Mouse (Mus musculus) hindbrain, embryonic 12.5 days (tissue): ENCODE measurements around the gene Tmem270. TPM values are rescaled to one million over a fixed set of nuclear protein-coding genes. Genes with fewer than 3 reads are reported as not detected.

Source experiments
- ATAC-seq: fragments of 200-750 bp; cut with Nextera tagmentation; 2 replicates; pipeline ENCODE4 v1.8.0; 2017; ENCODE audit warnings: moderate TSS enrichment; ENCODE audit not compliant: low FRiP score
- H3K27ac ChIP-seq: fragments of 300-500 bp; sonication (generic); 2 replicates; pipeline ENCODE4 v1.5.1; 2016; ENCODE audit warnings: mild to moderate bottlenecking
- H3K27me3 ChIP-seq: fragments of 300-500 bp; sonication (generic); 2 replicates; pipeline ENCODE4 v1.6.1; 2016; ENCODE audit warnings: mild to moderate bottlenecking
- H3K36me3 ChIP-seq: fragments of 300-500 bp; sonication (generic); 2 replicates; pipeline ENCODE4 v1.6.1; 2016; ENCODE audit warnings: mild to moderate bottlenecking
- H3K4me1 ChIP-seq: fragments of 300-500 bp; sonication (generic); 2 replicates; pipeline ENCODE4 v1.6.1; 2016
- H3K4me2 ChIP-seq: fragments of 300-500 bp; sonication (generic); replicated peaks from 2 replicates; pipeline ENCODE4 v1.6.1; 2016; ENCODE audit warnings: mild to moderate bottlenecking
- H3K4me3 ChIP-seq: fragments of 300-500 bp; sonication (generic); 2 replicates; pipeline ENCODE4 v1.5.1; 2016; ENCODE audit warnings: mild to moderate bottlenecking
- H3K9ac ChIP-seq: fragments of 300-500 bp; sonication (generic); 2 replicates; pipeline ENCODE4 v1.6.1; 2016; ENCODE audit warnings: mild to moderate bottlenecking, moderate library complexity
- H3K9me3 ChIP-seq: fragments of 300-500 bp; sonication (generic); replicated peaks from 2 replicates; pipeline ENCODE4 v1.6.1; 2016; ENCODE audit warnings: mild to moderate bottlenecking
- WGBS: fragments of 180-500 bp; shearing (Covaris S2); methylation state at CpG from one replicate; pipeline ENCODE4 v1.1.7; 2016; 5-methylcytosine and 5-hydroxymethylcytosine counted together
- polyA plus RNA-seq: library from polyadenylated mRNA; unstranded; fragments of >200 nt; fragmentation: Nextera tagmentation; extraction: Ambion mirVana; gene quantifications from 2 replicates; pipeline ENCODE4 v1.2.1, GENCODE M21; 2016

Tmem270 gene
- polyA plus RNA-seq, 1 experiment from 2014 or later: not detected

GRCm38 (mm10) chr5:134896965-134897364 lies 9.6 kb downstream of the Tmem270 start:
- WGBS: 75% methylated on average over 8 of the region's 8 CpGs
- ATAC-seq: no peak
- H3K9ac ChIP-seq: no peak overlapping the region
- H3K9me3 ChIP-seq: no peaks in the 10 kb centered on the region
- no peak overlapping the region for H3K4me3 ChIP-seq
- peaks cover 12% of the 10 kb centered on the region; the same call in 1 of the 2 replicates for H3K4me1 ChIP-seq
- H3K27ac ChIP-seq: no peak overlapping the region
- H3K27me3 ChIP-seq: no peaks in the 10 kb centered on the region
- no peaks in the 10 kb centered on the region for H3K36me3 ChIP-seq
- H3K4me2 ChIP-seq: no peak overlapping the region

GRCm38 (mm10) chr5:134895291-134895690 lies 11.2 kb downstream of the Tmem270 start:
- Histone ChIP-seq H3K4me1 (0 out of 2 replicates have a peak, but pooled peaks cover 6% of the 10 kb centered on the region), H3K4me3 (no peak overlapping the region), H3K4me2 (no peak overlapping the region), H3K27me3 (no peaks in the 10 kb centered on the region), H3K9me3 (no peaks in the 10 kb centered on the region), H3K27ac (no peak overlapping the region), H3K9ac (no peak overlapping the region), H3K36me3 (no peaks in the 10 kb centered on the region)
- 52% methylated on average over 8 of the region's 8 CpGs for WGBS
- ATAC-seq: no peak

GRCm38 (mm10) chr5:134892717-134893116 lies 13.8 kb downstream of the Tmem270 start:
- H3K9me3 ChIP-seq: no peaks in the 10 kb centered on the region
- no peak overlapping the region for H3K4me3 ChIP-seq
- peaks cover 7% of the 10 kb centered on the region; the same call in 1 of the 2 replicates for H3K4me1 ChIP-seq
- no peak overlapping the region for H3K27ac ChIP-seq
- no peak overlapping the region for H3K4me2 ChIP-seq
- ATAC-seq: no peak
- WGBS: 81% methylated on average over 5 of the region's 5 CpGs
- H3K36me3 ChIP-seq: no peaks in the 10 kb centered on the region
- H3K9ac ChIP-seq: no peak overlapping the region
- H3K27me3 ChIP-seq: no peaks in the 10 kb centered on the region

- no peak overlapping the region for H3K9ac ChIP-seq
- no peak overlapping the region for H3K27ac ChIP-seq
- 61% methylated on average over 8 of the region's 8 CpGs for WGBS
- H3K27me3 ChIP-seq: no peaks in the 10 kb centered on the region
- H3K4me3 ChIP-seq: no peak overlapping the region
- no peaks in the 10 kb centered on the region for H3K9me3 ChIP-seq
- H3K4me1 ChIP-seq: peaks cover 4% of the 10 kb centered on the region; the same call in 1 of the 2 replicates
- H3K4me2 ChIP-seq: no peak overlapping the region
- no peaks in the 10 kb centered on the region for H3K36me3 ChIP-seq
- ATAC-seq: no peak
Observed at GRCm38 (mm10) chr5:134891552-134891951, 15.0 kb downstream of the Tmem270 start.

GRCm38 (mm10) chr5:134890601-134891054 lies 15.9 kb downstream of the Tmem270 start:
- 84% methylated on average over 6 of the region's 6 CpGs for WGBS
- Histone ChIP-seq H3K4me1 (peaks cover 4% of the 10 kb centered on the region; the same call in 1 of the 2 replicates), H3K9ac (no peak overlapping the region), H3K27me3 (no peaks in the 10 kb centered on the region), H3K4me3 (no peak overlapping the region), H3K9me3 (no peaks in the 10 kb centered on the region), H3K36me3 (no peaks in the 10 kb centered on the region), H3K4me2 (no peak overlapping the region), H3K27ac (no peak overlapping the region)
- no peak for ATAC-seq

GRCm38 (mm10) chr5:134888505-134888904 lies 18.0 kb downstream of the Tmem270 start:
- no peak for ATAC-seq
- WGBS: 94% methylated on average over 7 of the region's 7 CpGs
- H3K27ac ChIP-seq: no peak overlapping the region

GRCm38 (mm10) chr5:134887447-134888335 lies 18.8 kb downstream of the Tmem270 start:
- H3K36me3 ChIP-seq: no peaks in the 10 kb centered on the region
- no peak overlapping the region for H3K4me2 ChIP-seq
- WGBS: 51% methylated on average over 18 of the region's 18 CpGs
- no peaks in the 10 kb centered on the region for H3K27me3 ChIP-seq
- no peak overlapping the region for H3K9ac ChIP-seq
- H3K27ac ChIP-seq: no peak overlapping the region
- H3K4me1 ChIP-seq: peaks cover 4% of the 10 kb centered on the region; the same call in 1 of the 2 replicates
- no peak for ATAC-seq
- H3K9me3 ChIP-seq: no peaks in the 10 kb centered on the region
- no peak overlapping the region for H3K4me3 ChIP-seq

More at GRCm38 (mm10) chr5:134888505-134888904, 18.0 kb downstream of the Tmem270 start:
- H3K4me2 ChIP-seq: no peak overlapping the region
- H3K27me3 ChIP-seq: no peaks in the 10 kb centered on the region
- no peak overlapping the region for H3K9ac ChIP-seq
- H3K9me3 ChIP-seq: no peaks in the 10 kb centered on the region
- H3K4me1 ChIP-seq: peaks cover 4% of the 10 kb centered on the region; the same call in 1 of the 2 replicates
- no peak overlapping the region for H3K4me3 ChIP-seq
- H3K36me3 ChIP-seq: no peaks in the 10 kb centered on the region

GRCm38 (mm10) chr5:134883077-134883476 lies 23.5 kb downstream of the Tmem270 start:
- Histone ChIP-seq H3K27ac (no peak overlapping the region), H3K4me3 (no peak overlapping the region), H3K36me3 (no peaks in the 10 kb centered on the region), H3K4me2 (no peak overlapping the region), H3K4me1 (peaks cover 4% of the 10 kb centered on the region; the same call in 1 of the 2 replicates), H3K9ac (no peak overlapping the region), H3K9me3 (peaks cover 7% of the 10 kb centered on the region; the same call in 1 of the 2 replicates), H3K27me3 (no peaks in the 10 kb centered on the region)
- ATAC-seq: no peak
- 63% methylated on average over 3 of the region's 3 CpGs for WGBS

GRCm38 (mm10) chr5:134876801-134877200 lies 29.7 kb downstream of the Tmem270 start:
- Histone ChIP-seq H3K9ac (no peak overlapping the region), H3K9me3 (peaks cover 7% of the 10 kb centered on the region; the same call in 1 of the 2 replicates), H3K4me3 (no peak overlapping the region), H3K36me3 (no peaks in the 10 kb centered on the region), H3K27ac (no peak overlapping the region), H3K4me1 (no peaks in the 10 kb centered on the region), H3K4me2 (no peak overlapping the region), H3K27me3 (no peaks in the 10 kb centered on the region)
- ATAC-seq: no peak
- WGBS: 83% methylated on average over 10 of the region's 10 CpGs

GRCm38 (mm10) chr5:134875245-134875644 lies 31.3 kb downstream of the Tmem270 start:
- Histone ChIP-seq H3K4me1 (no peaks in the 10 kb centered on the region), H3K27ac (no peak overlapping the region), H3K4me3 (no peak overlapping the region), H3K4me2 (no peak overlapping the region), H3K36me3 (no peaks in the 10 kb centered on the region), H3K9ac (no peak overlapping the region), H3K9me3 (no peaks in the 10 kb centered on the region), H3K27me3 (no peaks in the 10 kb centered on the region)
- ATAC-seq: no peak
- 90% methylated on average over 5 of the region's 5 CpGs for WGBS

GRCm38 (mm10) chr5:134873956-134874879 lies 32.3 kb downstream of the Tmem270 start:
- 71% methylated on average over 21 of the region's 21 CpGs for WGBS
- no peaks in the 10 kb centered on the region for H3K27me3 ChIP-seq
- no peak overlapping the region for H3K9ac ChIP-seq
- no peaks in the 10 kb centered on the region for H3K9me3 ChIP-seq
- no peak overlapping the region for H3K4me3 ChIP-seq
- no peaks in the 10 kb centered on the region for H3K4me1 ChIP-seq
- H3K36me3 ChIP-seq: no peaks in the 10 kb centered on the region
- no peak overlapping the region for H3K4me2 ChIP-seq
- ATAC-seq: no peak
- no peak overlapping the region for H3K27ac ChIP-seq

GRCm38 (mm10) chr5:134873034-134873433 lies 33.5 kb downstream of the Tmem270 start:
- WGBS: 84% methylated on average over 8 of the region's 8 CpGs
- Histone ChIP-seq H3K9me3 (no peaks in the 10 kb centered on the region), H3K4me2 (no peak overlapping the region), H3K4me3 (no peak overlapping the region), H3K4me1 (no peaks in the 10 kb centered on the region), H3K27ac (no peak overlapping the region), H3K27me3 (no peaks in the 10 kb centered on the region), H3K36me3 (no peaks in the 10 kb centered on the region), H3K9ac (no peak overlapping the region)
- no peak for ATAC-seq
